Mouse (Mus musculus) cerebellum, adult 9-11 months (tissue): ENCODE measurements around the gene Dad1.

Experiments
- DNase-seq: peaks from one replicate; pipeline ENCODE4 v3.0.0; 2022

Gene Dad1

GRCm38 (mm10) chr14:54204311-54204710 is 49.6 kb downstream of the Dad1 start:
- DNase-seq, result no peak

- DNase-seq, result no peak
These were observed 50.1 kb downstream of the Dad1 start for GRCm38 (mm10) chr14:54203776-54204175.

DNA sequence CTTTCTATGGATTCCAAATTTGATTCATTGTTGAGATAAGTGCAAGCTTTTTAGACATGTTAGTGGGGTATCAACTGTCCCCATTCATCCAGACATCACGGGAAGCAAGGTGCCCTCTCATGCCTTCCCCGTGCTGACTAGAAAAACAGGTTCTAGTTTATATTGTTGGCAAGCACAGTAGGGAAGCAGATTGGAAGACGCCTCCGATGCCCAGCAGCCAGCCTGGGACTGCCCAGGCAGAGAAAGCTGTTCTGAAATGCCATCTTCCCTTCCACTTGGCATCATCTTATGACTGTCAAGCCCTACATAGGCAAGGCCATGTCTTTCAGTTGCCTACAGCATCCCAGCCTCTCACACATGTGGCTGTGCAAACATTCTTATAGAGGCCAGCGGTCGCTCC is 50.7 kb downstream of the Dad1 start:
- no peak for DNase-seq

DNA sequence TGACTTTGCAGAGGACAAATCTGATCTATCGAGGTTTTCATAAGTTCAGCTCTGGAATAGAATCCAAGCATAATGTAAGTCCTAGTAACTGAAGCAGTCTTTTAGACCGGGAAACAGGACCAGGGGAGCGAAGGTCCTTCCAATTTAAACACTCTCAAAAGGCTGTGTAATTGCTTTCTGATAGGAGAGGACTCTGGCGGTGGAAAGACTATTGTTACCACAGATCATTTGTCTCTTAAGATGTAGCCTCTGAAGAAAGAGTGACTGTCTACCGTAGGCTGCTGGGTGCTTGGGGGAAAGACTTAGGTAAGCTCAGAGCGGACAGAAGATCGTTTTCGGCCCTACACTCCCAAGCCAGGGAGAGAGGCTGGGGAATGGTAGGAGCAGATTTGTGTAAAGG is 53.5 kb downstream of the Dad1 start:
- DNase-seq, result no peak

- no peak for DNase-seq
These were observed 54.2 kb downstream of the Dad1 start for GRCm38 (mm10) chr14:54199662-54200061.

GRCm38 (mm10) chr14:54197740-54198139 is 56.2 kb downstream of the Dad1 start:
- DNase-seq, result no peak

DNA sequence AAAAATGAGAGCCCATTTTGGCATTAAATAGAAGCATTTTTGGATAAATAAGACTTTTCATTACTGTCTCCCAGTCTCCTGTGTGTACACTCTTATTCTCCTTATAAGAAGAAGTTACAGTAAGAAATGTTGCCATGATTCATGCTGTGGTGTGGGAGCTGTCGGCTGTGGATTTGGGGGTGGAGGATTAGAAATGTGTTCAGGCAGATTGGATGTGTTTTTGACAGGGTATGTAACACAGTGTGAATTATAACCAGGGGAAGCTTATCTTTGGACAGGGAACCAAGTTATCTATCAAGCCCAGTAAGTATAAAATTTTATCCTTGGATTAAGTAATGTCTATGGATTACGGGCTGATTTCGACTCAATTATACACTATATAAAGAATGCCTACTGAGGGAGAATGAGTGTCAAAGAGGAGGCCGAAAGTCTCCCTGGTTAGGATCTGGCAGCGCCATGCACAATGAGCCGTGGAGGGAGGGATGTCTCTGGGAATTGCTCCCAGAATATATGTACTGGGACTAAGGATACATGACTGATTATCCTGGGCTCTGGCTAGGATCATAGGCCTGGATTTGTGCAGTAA is 58.0 kb downstream of the Dad1 start:
- DNase-seq, result no peak

- DNase-seq, result no peak
These were observed 60.4 kb downstream of the Dad1 start for GRCm38 (mm10) chr14:54193354-54194133.

DNA sequence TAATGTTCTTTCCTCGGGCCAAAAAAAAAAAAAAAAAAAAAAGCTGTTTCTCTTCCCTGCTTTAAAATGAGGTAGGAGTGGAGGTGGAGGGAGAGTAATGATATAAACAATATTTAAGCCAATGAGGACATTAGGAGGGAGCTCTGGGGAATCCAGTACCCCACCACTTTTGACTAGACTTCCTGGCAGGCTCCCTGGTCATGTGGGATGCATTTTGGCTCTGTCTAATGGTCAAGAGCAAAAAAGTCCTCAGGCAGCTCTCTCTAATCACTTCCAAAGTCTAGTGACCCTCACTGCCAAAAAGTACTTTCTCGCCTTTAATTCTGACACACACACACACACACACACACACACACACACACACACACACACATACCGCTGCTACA is 61.4 kb downstream of the Dad1 start:
- peak; percentile 32 for DNase-seq

DNA sequence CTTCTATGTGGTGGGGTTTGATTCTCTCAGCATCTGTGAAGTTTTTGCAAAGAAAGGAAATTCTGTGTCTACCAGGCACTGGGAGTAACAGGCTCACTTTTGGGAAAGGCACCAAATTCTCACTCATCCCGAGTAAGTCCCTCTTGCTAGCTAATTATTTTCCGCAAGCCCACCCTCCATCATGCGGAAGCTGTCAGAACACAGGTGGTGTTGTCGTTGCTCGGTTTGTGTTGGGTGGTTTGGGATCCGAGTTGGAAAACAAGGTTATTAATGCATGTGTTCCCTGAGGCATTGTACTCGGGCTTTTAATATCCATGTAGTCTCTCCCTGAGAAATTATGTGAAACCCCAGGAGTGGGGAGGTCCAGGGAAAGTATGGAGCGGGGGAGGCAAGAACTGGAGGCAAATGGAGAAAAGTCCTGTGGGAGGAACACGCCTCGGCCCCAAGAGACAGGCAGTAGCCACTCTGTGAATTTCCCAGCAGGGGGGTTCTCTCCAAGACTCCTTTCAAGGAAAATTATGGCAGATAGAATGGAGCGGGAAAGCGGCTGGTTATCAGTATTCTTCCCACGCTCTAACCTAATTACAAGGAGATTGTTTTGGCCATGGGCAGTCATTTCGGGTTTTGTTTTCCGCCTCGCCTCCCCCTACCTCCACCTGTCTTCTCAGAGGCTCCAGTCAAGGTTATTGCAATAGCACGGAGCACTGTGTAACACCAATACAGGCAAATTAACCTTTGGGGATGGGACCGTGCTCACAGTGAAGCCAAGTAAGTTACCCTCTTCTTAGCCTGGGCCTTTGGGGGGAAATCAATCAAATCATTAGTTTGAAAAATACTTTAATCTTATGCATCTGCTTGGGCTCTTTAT is 62.1 kb downstream of the Dad1 start:
- peak; percentile 48 for DNase-seq

DNA sequence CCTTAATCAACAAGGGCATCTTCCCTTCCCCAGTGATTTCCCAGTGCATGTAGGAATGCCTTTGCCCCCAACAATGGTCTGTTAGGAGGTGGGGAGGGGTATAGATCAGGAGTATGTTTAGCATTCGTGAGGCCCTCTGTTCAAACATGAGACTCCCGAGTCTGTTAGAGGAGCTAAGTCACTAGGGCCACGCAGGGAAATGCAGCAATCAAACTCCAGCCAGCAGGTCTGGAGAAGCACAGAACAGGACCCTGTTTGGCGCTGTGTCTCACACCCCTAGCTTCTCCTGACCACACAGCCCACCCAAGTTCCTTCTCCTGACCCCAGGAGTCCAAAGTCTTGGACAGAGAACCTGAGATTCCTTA is 62.9 kb downstream of the Dad1 start:
- no peak for DNase-seq

DNA sequence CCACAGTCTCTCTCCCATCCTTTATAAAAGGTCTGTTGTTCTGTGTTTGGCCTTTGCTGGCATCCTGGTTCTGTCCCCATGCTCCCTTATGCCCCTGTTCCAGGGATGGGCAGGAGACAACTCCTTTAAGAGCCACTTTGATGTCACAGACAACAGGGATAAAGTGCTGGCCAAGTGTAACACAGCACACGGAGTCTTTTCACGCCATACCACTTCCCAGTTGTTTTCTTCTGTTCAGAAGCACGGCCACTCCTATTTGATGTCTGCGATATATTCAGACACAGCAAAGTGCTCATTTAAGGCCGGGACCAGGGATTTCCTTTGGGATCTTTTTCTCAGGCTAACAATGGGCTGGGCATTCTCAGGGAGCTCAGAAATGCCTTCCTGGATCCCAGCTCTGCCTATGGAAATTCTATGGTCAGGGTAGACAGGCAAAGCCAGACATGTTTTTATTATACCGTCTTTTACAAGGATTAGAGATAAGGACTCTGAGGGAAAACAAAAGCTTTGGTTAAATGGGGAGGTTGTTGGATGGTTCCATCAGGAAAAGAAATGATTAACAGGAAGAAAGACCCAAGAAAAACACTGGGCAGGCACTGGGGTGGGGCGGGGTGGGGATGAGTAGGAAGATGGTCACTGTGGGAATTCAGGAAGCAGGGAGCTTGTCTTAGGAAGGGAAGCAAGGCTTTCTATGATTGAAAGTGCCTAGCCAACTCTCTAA is 63.4 kb downstream of the Dad1 start:
- no peak for DNase-seq

DNA sequence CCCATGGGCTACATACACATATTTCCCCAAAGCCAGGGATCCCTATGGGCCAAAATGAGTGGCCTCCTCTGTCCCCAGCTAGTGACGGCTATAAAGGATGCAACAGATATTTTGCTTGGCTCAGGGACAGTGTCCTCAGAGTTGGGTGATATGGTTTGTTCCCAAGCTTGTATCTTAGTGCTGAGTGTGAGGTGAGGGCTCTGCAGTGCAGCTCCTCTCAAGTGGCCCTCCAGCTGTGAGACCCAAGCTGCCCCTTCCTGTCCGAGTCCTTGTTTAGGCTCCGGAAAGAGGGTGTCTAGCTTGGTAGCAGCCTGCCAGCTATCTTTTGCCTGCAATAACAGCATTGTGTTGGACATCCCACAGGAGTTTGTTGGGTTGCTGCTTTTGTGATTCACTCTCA is 64.6 kb downstream of the Dad1 start:
- no peak for DNase-seq

GRCm38 (mm10) chr14:54187211-54187610 is 66.7 kb downstream of the Dad1 start:
- no peak for DNase-seq
